Mouse (Mus musculus) ES-Bruce4 (cell line): ENCODE data around the gene Mcf2l. TPM values are rescaled to one million over a fixed set of nuclear protein-coding genes. Genes with fewer than 3 reads are reported as not detected.

Experiments used
- H3K27ac ChIP-seq: 2 replicates; pipeline ENCODE4 v1.5.1; 2012; ENCODE audit warnings: low read length, inconsistent platforms; ENCODE audit not compliant: insufficient read depth
- H3K27me3 ChIP-seq: 2 replicates; pipeline ENCODE4 v1.6.1; 2012; ENCODE audit warnings: mild to moderate bottlenecking, low read length, inconsistent platforms; ENCODE audit not compliant: control insufficient read depth, poor library complexity, insufficient read depth, severe bottlenecking
- H3K36me3 ChIP-seq: 2 replicates; pipeline ENCODE4 v1.6.1; 2012; ENCODE audit warnings: inconsistent platforms, mild to moderate bottlenecking, low read length, moderate library complexity; ENCODE audit not compliant: control insufficient read depth, poor library complexity, insufficient read depth, severe bottlenecking
- H3K4me1 ChIP-seq: one replicate; pipeline ENCODE4 v1.8.1; 2011; ENCODE audit warnings: low read length; ENCODE audit not compliant: control insufficient read depth, insufficient read depth
- H3K4me3 ChIP-seq: 2 replicates; pipeline ENCODE4 v1.5.1; 2011; ENCODE audit warnings: low read depth, mild to moderate bottlenecking, low read length
- H3K9ac ChIP-seq: 2 replicates; pipeline ENCODE4 v1.6.1; 2012; ENCODE audit warnings: low read depth, mild to moderate bottlenecking, inconsistent platforms; ENCODE audit not compliant: poor library complexity, severe bottlenecking
- H3K9me3 ChIP-seq: replicated peaks from 2 replicates; pipeline ENCODE4 v1.6.1; 2012; ENCODE audit warnings: mild to moderate bottlenecking, low read length, inconsistent platforms; ENCODE audit not compliant: control insufficient read depth, poor library complexity, insufficient read depth, severe bottlenecking
- CTCF ChIP-seq: IDR thresholded peaks from one replicate; pipeline ENCODE4 v1.8.1; 2011; ENCODE audit warnings: low read depth, low read length
- EP300 ChIP-seq: IDR thresholded peaks from 2 replicates; pipeline ENCODE4 v1.6.1; 2011; ENCODE audit warnings: low read depth, low read length; ENCODE audit not compliant: insufficient read depth
- POLR2A ChIP-seq: IDR thresholded peaks from one replicate; pipeline ENCODE4 v1.8.1; 2011; ENCODE audit warnings: low read length; ENCODE audit not compliant: insufficient read depth
- polyA plus RNA-seq: library from polyadenylated mRNA; stranded (reverse); fragments of >200 nt; gene quantifications from 2 replicates; pipeline ENCODE4 v1.2.4, GENCODE M21; 2011; ENCODE audit warnings: low read depth; ENCODE audit not compliant: missing spikeins, insufficient read depth, insufficient read length

Mcf2l gene
- polyA plus RNA-seq, 1 experiment = 18.3 TPM

DNA sequence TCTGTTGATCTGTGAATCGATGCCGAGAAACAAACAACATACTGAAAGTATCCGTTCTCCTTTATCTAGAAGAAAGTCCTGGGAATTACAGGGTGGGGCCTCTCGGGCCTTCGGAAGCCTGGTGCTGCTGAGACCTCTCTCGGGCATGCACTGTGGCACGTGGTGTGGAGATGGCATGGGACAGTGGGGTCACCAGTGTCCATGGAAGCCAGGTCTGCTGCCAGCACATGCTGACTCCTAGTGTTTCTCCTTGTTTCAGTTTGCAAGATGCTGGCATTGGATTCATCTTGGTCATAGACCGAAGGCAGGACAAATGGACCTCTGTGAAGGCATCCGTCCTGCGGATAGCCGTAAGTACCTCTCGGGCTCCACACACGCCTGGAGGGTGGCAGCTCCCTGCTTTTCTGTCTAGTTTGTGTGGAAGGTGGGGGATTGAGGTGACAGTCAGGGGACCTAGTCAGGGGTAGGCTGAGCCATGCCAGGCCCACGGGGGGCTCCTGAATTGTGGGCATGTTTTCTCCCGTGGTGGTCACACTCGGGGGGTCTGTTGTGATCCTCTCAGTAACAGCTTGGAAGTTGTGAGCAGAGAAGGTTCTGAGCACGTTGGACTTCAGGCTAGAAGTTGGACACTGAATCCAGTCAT, 111.1 kb downstream of the Mcf2l start:
- Histone ChIP-seq H3K36me3 (no peaks in the 10 kb centered on the region), H3K4me3 (no peak overlapping the region), H3K27me3 (no peaks in the 10 kb centered on the region), H3K9me3 (no peaks in the 10 kb centered on the region), H3K4me1 (no peaks in the 10 kb centered on the region), H3K9ac (no peak overlapping the region), H3K27ac (no peak overlapping the region)
- TF ChIP-seq EP300 = no peak

DNA sequence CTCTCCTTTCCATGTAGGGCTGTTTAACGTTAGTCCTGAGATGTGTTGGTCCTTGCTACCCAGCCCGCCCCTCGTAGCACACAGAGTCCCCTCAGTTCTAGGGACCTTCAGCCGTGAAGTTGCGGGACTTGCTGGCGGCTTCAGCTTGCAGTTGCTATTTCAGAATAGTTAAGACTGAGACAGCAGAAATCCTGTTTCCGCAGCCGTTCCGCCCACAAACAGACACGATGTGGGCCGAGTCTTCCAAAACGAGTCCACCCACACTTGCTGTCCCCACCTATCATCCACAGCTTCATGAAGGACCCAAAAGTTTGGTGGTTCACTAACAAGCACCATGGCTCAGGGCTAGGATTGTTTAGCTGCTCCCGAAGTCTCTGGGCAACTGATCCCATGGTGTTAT, 111.7 kb downstream of the Mcf2l start:
- no peak overlapping the region for H3K9ac ChIP-seq
- H3K4me3 ChIP-seq = no peak overlapping the region
- H3K27me3 ChIP-seq = no peaks in the 10 kb centered on the region

DNA sequence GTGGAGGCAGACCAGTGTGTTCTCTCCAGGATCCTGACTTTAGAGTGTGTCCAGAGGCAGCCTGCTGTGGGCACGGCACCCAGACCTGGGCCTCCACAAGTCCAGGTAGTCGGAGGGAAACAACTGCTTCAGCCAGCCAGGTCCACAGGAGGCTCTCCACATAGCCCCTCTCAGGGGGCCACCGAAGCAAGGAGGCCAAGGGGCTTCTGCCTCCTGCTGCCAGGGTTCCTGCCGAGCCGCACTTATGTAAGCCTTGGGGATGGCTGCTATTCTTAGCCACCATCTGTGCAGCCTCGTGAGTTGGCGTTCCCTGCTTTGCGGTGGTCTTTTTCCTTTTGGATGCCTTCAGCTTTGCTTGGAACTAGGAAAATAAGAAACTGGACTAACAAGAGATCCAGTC, 114.0 kb downstream of the Mcf2l start:
- Histone ChIP-seq H3K9ac (no peak overlapping the region), H3K4me1 (peaks cover 6% of the 10 kb centered on the region), H3K9me3 (no peaks in the 10 kb centered on the region), H3K4me3 (no peak overlapping the region), H3K36me3 (no peaks in the 10 kb centered on the region), H3K27me3 (no peaks in the 10 kb centered on the region), H3K27ac (no peak overlapping the region)
- TF ChIP-seq POLR2A (no peak), CTCF (no peak), EP300 (no peak)

More for the DNA sequence above, 111.7 kb downstream of the Mcf2l start:
- Histone ChIP-seq H3K4me1 (no peaks in the 10 kb centered on the region), H3K36me3 (no peaks in the 10 kb centered on the region), H3K9me3 (no peaks in the 10 kb centered on the region), H3K27ac (no peak overlapping the region)
- no peak for TF ChIP-seq CTCF
- TF ChIP-seq POLR2A = no peak
- TF ChIP-seq EP300 = no peak

DNA sequence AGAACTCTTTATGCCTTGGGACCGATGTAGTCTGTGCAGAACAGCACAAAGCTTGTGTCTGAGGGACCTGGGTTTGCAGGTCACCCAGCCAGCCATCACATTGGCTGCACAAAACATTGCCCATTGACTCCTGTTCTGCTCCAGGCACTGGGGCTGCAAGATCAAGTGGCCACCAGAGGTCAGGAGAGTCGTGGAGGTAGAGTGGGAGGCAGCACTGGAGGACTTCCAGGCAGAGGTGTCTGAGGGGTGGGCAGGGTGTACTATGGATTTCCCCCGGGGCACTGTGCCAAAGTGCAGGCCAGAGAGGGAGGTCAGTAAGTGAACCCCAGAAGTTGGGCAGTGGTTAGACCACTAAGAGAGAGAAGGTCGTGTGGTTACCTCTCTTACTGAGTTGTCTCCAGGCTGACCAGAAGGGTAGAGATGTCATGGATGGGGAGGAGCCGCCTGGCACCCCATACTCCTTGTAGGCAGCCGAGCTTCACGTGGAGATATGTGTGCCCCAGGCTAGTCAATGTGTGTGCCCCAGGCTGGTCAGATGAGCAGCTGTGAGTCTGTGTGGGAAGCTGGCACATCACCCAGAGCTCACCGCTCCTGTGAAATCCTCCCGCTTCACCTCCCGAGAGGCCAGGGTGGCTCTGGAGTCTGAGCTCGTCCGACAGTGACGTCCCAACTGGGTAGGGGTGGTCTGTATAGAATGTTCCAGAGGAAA, 115.3 kb downstream of the Mcf2l start:
- Histone ChIP-seq H3K9ac (no peak overlapping the region), H3K4me3 (no peak overlapping the region), H3K27ac (no peak overlapping the region), H3K4me1 (peaks cover 6% of the 10 kb centered on the region), H3K36me3 (no peaks in the 10 kb centered on the region), H3K9me3 (no peaks in the 10 kb centered on the region), H3K27me3 (no peaks in the 10 kb centered on the region)
- TF ChIP-seq CTCF = peak; percentile 69
- TF ChIP-seq EP300 = no peak

DNA sequence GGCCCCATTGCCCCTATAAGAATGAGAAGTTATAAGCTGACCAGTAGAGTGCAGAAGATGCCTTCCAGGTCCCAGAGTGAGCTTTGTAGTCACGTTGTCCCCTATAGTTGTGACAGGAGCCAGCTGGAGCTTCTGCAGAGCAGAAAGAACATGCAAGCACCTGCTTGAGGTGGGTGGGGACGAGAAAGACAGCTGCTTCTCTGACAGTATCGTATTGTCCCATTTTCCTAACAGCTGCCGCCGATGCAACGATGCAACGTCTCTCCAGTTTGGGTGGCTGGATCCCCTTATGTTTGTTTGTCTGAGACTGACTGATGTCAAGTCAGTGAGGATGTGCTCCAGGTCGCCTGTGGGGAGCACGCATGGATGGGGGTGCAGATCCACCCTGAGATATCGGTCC, 117.8 kb downstream of the Mcf2l start:
- no peak for TF ChIP-seq POLR2A
- no peak for TF ChIP-seq EP300
- no peak for TF ChIP-seq CTCF
- peaks cover 6% of the 10 kb centered on the region for H3K4me1 ChIP-seq
- H3K36me3 ChIP-seq = no peaks in the 10 kb centered on the region
- H3K4me3 ChIP-seq = no peak overlapping the region
- no peak overlapping the region for H3K27ac ChIP-seq
- no peaks in the 10 kb centered on the region for H3K9me3 ChIP-seq
- no peak overlapping the region for H3K9ac ChIP-seq
- no peaks in the 10 kb centered on the region for H3K27me3 ChIP-seq

DNA sequence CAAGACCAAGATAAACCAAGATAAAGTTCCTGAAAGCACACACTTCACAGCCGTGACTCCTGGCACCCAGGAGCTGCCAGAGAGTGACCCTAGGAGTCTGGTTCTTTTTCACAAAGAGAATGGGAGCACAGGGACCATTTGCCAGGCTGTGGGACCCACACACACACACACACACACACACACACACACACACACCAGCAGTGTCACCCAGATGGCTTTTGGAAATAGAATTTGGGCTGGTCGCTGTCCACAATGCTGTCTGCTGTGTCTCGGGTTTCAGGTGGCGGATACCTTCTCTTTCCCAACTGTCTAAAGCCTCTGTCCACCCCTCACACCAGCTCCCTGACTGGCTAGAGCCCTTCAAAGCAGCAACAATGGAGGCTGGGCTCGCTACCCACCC, 120.9 kb downstream of the Mcf2l start:
- TF ChIP-seq CTCF (no peak), POLR2A (no peak), EP300 (no peak)
- no peak overlapping the region for H3K27ac ChIP-seq
- no peak overlapping the region for H3K4me3 ChIP-seq
- H3K36me3 ChIP-seq = no peaks in the 10 kb centered on the region
- no peaks in the 10 kb centered on the region for H3K27me3 ChIP-seq
- no peak overlapping the region for H3K9ac ChIP-seq
- peaks cover 6% of the 10 kb centered on the region for H3K4me1 ChIP-seq
- no peaks in the 10 kb centered on the region for H3K9me3 ChIP-seq
